Mouse (Mus musculus) olfactory bulb, adult 2 months (tissue): ENCODE data around the gene Psmd9. TPM values are rescaled to one million over a fixed set of nuclear protein-coding genes. Genes with fewer than 3 reads are reported as not detected.

Experiments used
- H3K27ac ChIP-seq: fragments of 200-500 bp; 2 replicates; pipeline ENCODE4 v1.5.1; 2012; ENCODE audit warnings: low read depth, low read length; ENCODE audit not compliant: insufficient read depth
- H3K4me1 ChIP-seq: fragments of 200-500 bp; 2 replicates; pipeline ENCODE4 v1.6.1; 2012; ENCODE audit warnings: low read length; ENCODE audit not compliant: control insufficient read depth, insufficient read depth
- H3K4me3 ChIP-seq: fragments of 200-500 bp; 2 replicates; pipeline ENCODE4 v1.5.1; 2012; ENCODE audit warnings: mild to moderate bottlenecking, low read depth, low read length, moderate library complexity; ENCODE audit not compliant: insufficient read depth
- CTCF ChIP-seq: fragments of 200-500 bp; IDR thresholded peaks from 2 replicates; pipeline ENCODE4 v1.5.1; 2012; ENCODE audit warnings: low read depth, mild to moderate bottlenecking, low read length, moderate library complexity; ENCODE audit not compliant: insufficient read depth
- POLR2A ChIP-seq: fragments of 200-500 bp; IDR thresholded peaks from 2 replicates; pipeline ENCODE4 v1.6.1; 2012; ENCODE audit warnings: mild to moderate bottlenecking, low read depth, low read length, moderate library complexity; ENCODE audit not compliant: insufficient read depth
- WGBS: fragments of 180-500 bp; shearing (Covaris S2); methylation state at CpG from one replicate; pipeline ENCODE4 v1.1.7; 2018; 5-methylcytosine and 5-hydroxymethylcytosine counted together
- polyA plus RNA-seq: library from polyadenylated mRNA; stranded (reverse); fragments of >200 nt; gene quantifications from 2 replicates; pipeline ENCODE4 v1.2.4, GENCODE M21; 2012; ENCODE audit warnings: low replicate concordance; ENCODE audit not compliant: missing spikeins, insufficient read depth, insufficient read length

The Psmd9 gene
- polyA plus RNA-seq, 1 experiment, result not detected

DNA sequence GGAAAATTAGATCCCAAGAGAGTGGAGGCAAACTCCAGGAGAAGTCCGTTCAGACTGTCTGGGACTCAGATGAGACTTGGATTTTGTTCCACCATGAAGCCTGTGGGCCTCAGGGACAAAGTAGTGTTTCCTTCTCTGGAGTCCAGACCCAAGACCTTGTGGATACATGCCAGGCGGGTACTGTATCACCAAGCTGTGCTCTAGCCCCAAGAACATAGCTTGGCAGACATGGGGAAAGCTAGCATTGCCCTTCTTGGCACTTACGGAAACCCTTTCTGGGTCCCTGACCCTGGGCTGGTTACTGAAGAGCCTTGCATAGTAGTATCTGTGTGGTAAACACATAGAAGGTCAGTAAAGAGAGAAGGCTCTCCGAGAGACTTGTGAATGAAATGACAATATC lies 9.8 kb upstream of the Psmd9 start:
- TF ChIP-seq POLR2A (no peak), CTCF (no peak)
- peaks cover 6% of the 10 kb centered on the region; the same call in 1 of the 2 replicates for H3K4me1 ChIP-seq
- WGBS, result 90% methylated on average over 4 of the region's 4 CpGs
- no peak overlapping the region for H3K4me3 ChIP-seq
- no peak overlapping the region for H3K27ac ChIP-seq

GRCm38 (mm10) chr5:123159866-123160265 lies 9.3 kb upstream of the Psmd9 start:
- no peak overlapping the region for H3K4me3 ChIP-seq
- peaks cover 6% of the 10 kb centered on the region; the same call in 1 of the 2 replicates for H3K4me1 ChIP-seq
- 91% methylated on average over 15 of the region's 15 CpGs for WGBS
- no peak for TF ChIP-seq CTCF
- no peak for TF ChIP-seq POLR2A
- H3K27ac ChIP-seq, result no peak overlapping the region

DNA sequence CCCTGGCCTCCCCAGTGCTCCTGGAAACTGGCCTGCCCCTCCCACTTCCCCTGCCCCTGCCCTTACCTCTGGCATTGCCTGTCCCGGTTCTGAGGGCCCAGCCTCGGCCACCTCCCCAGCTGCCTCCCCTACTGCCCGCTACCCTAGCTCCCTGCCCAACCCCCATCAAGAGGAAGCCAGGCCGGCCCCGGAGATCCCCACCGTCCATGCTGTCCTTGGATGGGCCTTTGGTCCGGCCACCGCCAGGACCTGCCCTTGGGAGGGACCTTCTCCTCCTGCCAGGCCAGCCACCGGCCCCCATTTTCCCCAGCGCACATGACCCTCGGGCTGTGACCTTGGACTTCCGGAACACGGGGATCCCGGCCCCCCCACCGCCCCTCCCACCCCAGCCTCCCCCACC lies 8.9 kb upstream of the Psmd9 start:
- H3K27ac ChIP-seq, result no peak overlapping the region
- H3K4me1 ChIP-seq, result peaks cover 6% of the 10 kb centered on the region; the same call in 1 of the 2 replicates
- WGBS, result 91% methylated on average over 15 of the region's 15 CpGs
- H3K4me3 ChIP-seq, result no peak overlapping the region
- TF ChIP-seq CTCF (no peak), POLR2A (no peak)

GRCm38 (mm10) chr5:123162942-123163341 lies 6.3 kb upstream of the Psmd9 start:
- WGBS, result 81% methylated on average over 9 of the region's 9 CpGs
- Histone ChIP-seq H3K4me1 (peaks cover 6% of the 10 kb centered on the region; the same call in 1 of the 2 replicates), H3K27ac (no peak overlapping the region), H3K4me3 (no peak overlapping the region)
- TF ChIP-seq CTCF (no peak), POLR2A (no peak)

GRCm38 (mm10) chr5:123166437-123166836 lies 2.8 kb upstream of the Psmd9 start:
- H3K27ac ChIP-seq, result no peak overlapping the region
- H3K4me1 ChIP-seq, result peaks cover 16% of the 10 kb centered on the region
- no peak for TF ChIP-seq CTCF
- no peak for TF ChIP-seq POLR2A
- 87% methylated on average over 10 of the region's 10 CpGs for WGBS
- H3K4me3 ChIP-seq, result no peak overlapping the region

DNA sequence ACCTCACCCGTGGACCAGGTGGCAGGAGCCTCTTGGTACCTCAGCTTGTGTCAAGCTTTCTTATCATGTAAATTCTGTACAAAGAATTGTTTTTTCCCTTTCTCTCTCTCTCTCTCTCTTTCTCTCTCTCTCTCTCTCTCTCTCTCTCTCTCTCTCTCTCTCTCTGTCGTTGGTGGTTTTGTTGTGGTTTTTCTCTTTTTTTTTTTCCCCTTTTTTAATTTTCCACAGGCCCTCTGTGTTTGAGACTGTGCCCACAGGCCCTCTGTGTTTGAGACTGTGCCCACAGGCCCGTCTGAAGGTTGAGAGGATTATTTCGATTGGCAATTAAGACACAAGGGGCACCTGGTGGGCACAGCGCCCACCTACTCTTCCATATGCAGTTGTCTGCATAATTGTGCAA lies 1.6 kb upstream of the Psmd9 start:
- Histone ChIP-seq H3K27ac (no peak overlapping the region), H3K4me3 (no peak overlapping the region), H3K4me1 (peaks cover 18% of the 10 kb centered on the region)
- TF ChIP-seq POLR2A (no peak), CTCF (no peak)
- WGBS, result 57% methylated on average over 5 of the region's 5 CpGs

DNA sequence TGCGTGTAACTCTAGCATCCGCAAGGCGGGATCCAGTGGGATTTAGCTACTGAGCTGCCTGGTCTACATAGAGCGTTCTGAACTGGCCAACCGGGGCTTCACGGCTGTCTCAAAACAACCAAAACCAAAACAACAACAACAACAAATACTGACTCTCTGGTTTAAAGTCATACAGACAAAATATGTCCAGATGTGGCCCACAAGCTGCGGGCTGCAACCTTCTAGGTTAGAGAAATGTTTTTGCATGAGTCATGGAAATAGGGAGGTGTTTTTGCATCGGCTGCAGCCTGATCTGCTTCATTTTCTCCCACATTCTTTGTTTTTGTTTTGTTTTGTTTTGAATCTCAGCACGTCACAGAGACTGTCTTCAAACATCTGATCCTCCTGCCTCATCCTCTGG lies 1.2 kb downstream of the Psmd9 start:
- WGBS, result 32% methylated on average over 9 of the region's 9 CpGs
- Histone ChIP-seq H3K27ac (peak overlapping the region; percentile 9; the same call in 1 of the 2 replicates), H3K4me3 (no peak overlapping the region), H3K4me1 (peaks cover 16% of the 10 kb centered on the region)
- TF ChIP-seq POLR2A, result no peak
- no peak for TF ChIP-seq CTCF

GRCm38 (mm10) chr5:123171646-123172350 lies 2.6 kb downstream of the Psmd9 start:
- Histone ChIP-seq H3K4me3 (no peak overlapping the region), H3K4me1 (peaks cover 16% of the 10 kb centered on the region), H3K27ac (no peak overlapping the region)
- WGBS, result 11% methylated on average over 22 of the region's 22 CpGs
- TF ChIP-seq POLR2A, result no peak
- peak; percentile 92 for TF ChIP-seq CTCF

DNA sequence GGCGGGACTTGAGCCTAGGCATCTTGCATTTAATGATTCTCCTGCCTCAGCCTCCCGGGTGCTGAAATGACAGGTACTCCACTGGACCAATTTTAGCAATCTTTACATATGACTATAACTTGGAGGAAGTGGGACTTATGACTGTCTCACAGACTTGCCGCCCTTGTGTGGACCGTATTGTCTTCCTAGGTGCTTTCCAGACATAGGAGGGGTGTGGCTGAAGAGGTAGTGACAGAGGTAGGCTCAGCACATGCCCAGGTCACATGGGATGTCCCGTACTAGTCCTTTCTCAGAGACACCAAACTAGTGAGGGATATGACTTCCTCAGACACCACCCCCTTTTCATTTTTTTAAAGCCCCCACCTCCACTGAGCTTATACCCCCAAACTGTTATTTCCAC lies 9.6 kb downstream of the Psmd9 start:
- no peak overlapping the region for H3K4me3 ChIP-seq
- TF ChIP-seq POLR2A, result no peak
- TF ChIP-seq CTCF, result no peak
- H3K27ac ChIP-seq, result no peak overlapping the region
- WGBS, result 95% methylated on average over 5 of the region's 5 CpGs
- H3K4me1 ChIP-seq, result no peaks in the 10 kb centered on the region
